Mouse (Mus musculus): ENCODE data around the gene Fam213a. TPM values are rescaled to one million over a fixed set of nuclear protein-coding genes. Genes with fewer than 3 reads are reported as not detected.

Gene Fam213a
- polyA plus RNA-seq, 1 experiment from 2014 or later, result 80.5 TPM

DNA sequence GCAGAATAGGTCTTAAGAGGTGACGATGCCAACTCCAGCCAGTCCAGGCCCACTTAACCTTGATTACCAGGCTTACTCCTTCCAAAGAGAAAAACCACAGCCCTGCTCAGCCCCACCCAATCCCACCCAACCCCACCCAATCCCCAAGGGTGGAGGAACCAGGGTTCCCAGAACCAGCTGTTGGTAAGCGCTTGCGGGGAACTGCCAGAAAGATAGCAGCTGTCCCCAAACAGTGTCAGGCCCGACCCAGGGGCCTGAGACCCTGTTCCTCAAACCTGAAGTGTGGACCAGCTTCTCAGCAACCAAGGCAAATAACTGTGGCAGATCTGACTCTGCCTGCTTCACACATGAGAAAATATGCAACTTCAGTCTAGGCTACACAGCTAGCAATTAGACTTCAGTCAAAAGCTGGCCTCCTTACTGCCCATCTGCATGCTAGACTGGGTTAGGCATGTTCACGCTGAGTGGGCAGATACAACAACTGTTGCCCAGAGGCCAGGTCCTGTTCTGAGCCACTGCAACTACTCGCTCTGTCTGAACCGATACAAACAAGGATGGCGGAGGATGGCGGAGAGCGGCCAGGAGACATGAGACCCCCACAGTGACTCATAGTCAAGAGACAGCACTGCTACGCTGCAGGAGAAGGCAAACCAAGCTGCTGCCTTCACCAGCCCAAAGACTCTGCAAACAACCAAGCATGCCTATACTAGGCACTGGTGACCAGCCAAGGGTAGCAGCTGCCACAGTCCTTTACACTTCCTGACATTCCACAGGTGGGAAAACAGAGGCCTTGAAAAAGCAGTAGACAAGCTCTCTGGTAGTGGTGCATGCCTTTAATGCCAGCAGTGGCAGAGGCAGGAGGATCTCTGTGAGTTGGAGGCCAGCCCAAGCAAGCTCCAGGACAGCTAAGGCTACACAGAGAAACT is 51.0 kb downstream of the Fam213a start:
- Histone ChIP-seq H3K4me2 (ENCODE audit: low read length) (peak overlapping the region; percentile 65), H3K4me1 (replicated peaks; ENCODE audit: insufficient read depth, low read length) (peaks cover 64% of the 10 kb centered on the region), H3K9ac (ENCODE audit: low read depth, low read length) (no peak overlapping the region), H3K27me3 (ENCODE audit: insufficient read depth, low read length) (no peaks in the 10 kb centered on the region), H3K27ac (peak overlapping the region; percentile 81), H3K9me3 (replicated peaks; ENCODE audit: low read length) (no peaks in the 10 kb centered on the region), H3K4me3 (replicated peaks; ENCODE audit: low read depth, low read length) (0 out of 2 replicates have a peak overlapping the region, but pooled peaks have one; percentile 4), H3K36me3 (ENCODE audit: insufficient read depth, low read length) (no peaks in the 10 kb centered on the region)
- DNase-seq (ENCODE audit: low spot score), result peak; percentile 66
- TF ChIP-seq CTCF (IDR thresholded peaks at IDR 0.05; ENCODE audit: low read depth), result no peak
- 54% methylated on average over 11 of the region's 11 CpGs for WGBS
- ATAC-seq (replicated peaks; ENCODE audit: low FRiP score, low read depth), result no peak

DNA sequence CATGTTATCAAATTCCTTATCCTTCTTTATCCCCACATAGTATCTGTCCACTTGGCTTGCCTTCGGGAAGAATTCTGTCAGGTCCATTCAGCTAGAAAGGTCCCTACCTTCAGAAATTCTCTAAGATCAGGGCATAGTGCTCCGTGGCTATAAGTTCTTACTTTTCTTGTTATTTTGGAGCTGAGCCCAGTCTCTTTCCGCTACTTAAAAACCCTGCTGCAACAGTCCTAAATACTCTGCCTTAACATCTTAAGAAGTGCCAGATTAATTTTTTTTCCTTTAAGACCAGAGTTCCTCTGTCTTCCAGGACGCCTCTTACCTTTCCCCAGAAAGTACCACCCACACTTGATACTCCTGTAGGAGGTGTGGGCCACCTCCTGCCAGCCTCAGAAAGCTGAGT is 53.4 kb downstream of the Fam213a start:
- peak overlapping the region; percentile 86 for H3K27ac ChIP-seq
- DNase-seq (ENCODE audit: low spot score), result no peak
- ATAC-seq (replicated peaks; ENCODE audit: low FRiP score, low read depth), result no peak
- 26% methylated on average over 4 of the region's 4 CpGs for WGBS
- H3K9me3 ChIP-seq (replicated peaks; ENCODE audit: low read length), result no peaks in the 10 kb centered on the region
- TF ChIP-seq CTCF (IDR thresholded peaks at IDR 0.05; ENCODE audit: low read depth), result no peak
- H3K4me3 ChIP-seq (replicated peaks; ENCODE audit: low read depth, low read length), result no peak overlapping the region
- H3K9ac ChIP-seq (ENCODE audit: low read depth, low read length), result no peak overlapping the region
- no peaks in the 10 kb centered on the region for H3K27me3 ChIP-seq (ENCODE audit: insufficient read depth, low read length)
- peak overlapping the region; percentile 25; the same call in 1 of the 2 replicates for H3K4me2 ChIP-seq (ENCODE audit: low read length)
- H3K36me3 ChIP-seq (ENCODE audit: insufficient read depth, low read length), result no peaks in the 10 kb centered on the region
- peaks cover 86% of the 10 kb centered on the region for H3K4me1 ChIP-seq (replicated peaks; ENCODE audit: insufficient read depth, low read length)

DNA sequence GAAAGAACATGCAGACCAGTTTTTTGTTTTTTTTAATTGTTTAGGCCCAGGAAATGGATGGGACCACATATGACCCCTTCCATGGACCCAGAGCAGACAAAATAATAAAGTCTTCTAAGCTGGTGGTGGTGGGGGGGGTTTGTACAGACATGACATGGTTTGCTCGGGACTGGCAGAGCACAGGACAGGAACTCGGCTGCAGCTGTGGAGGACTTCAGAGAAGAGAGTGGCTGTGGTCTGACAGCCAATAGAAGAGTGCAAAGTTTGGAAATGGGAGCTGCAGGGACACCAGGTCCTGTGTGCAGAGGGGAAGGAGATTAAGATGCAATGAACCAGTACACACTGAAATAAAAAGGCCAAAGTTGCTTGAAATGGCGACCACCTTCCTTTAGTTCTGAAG is 54.0 kb downstream of the Fam213a start:
- WGBS, result 16% methylated on average over 3 of the region's 3 CpGs
- Histone ChIP-seq H3K27ac (peak overlapping the region; percentile 86), H3K9me3 (replicated peaks; ENCODE audit: low read length) (no peaks in the 10 kb centered on the region), H3K4me2 (ENCODE audit: low read length) (0 out of 2 replicates have a peak overlapping the region, but pooled peaks have one; percentile 28), H3K36me3 (ENCODE audit: insufficient read depth, low read length) (no peaks in the 10 kb centered on the region), H3K27me3 (ENCODE audit: insufficient read depth, low read length) (no peaks in the 10 kb centered on the region), H3K9ac (ENCODE audit: low read depth, low read length) (0 out of 2 replicates have a peak overlapping the region, but pooled peaks have one; percentile 23), H3K4me1 (replicated peaks; ENCODE audit: insufficient read depth, low read length) (peaks cover 85% of the 10 kb centered on the region), H3K4me3 (replicated peaks; ENCODE audit: low read depth, low read length) (no peak overlapping the region)
- ATAC-seq (replicated peaks; ENCODE audit: low FRiP score, low read depth), result no peak
- TF ChIP-seq CTCF (IDR thresholded peaks at IDR 0.05; ENCODE audit: low read depth), result no peak
- DNase-seq (ENCODE audit: low spot score), result no peak

DNA sequence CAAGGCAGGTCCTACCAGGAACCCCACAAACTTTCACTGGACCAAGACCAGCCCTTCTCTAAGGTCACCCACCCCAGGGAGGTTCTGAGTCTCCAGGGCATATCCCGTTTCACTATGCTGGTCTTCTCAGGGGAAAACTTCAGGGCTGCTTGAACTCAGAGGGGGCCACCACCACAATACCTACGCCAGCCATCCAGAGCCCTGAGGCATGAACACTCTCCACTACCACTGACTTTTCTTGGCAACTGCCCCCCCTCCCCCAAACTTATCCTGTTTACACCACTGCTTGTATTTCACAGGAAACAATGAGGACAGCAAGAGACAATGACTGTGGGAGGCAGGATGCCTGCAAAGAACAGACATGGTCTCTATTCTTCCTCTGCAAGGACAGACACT is 54.6 kb downstream of the Fam213a start:
- peak overlapping the region; percentile 86 for H3K27ac ChIP-seq
- no peaks in the 10 kb centered on the region for H3K36me3 ChIP-seq (ENCODE audit: insufficient read depth, low read length)
- no peaks in the 10 kb centered on the region for H3K27me3 ChIP-seq (ENCODE audit: insufficient read depth, low read length)
- H3K4me2 ChIP-seq (ENCODE audit: low read length), result peak overlapping the region; percentile 28; the same call in 1 of the 2 replicates
- ATAC-seq (replicated peaks; ENCODE audit: low FRiP score, low read depth) (no peak), DNase-seq (ENCODE audit: low spot score) (peak; percentile 59)
- no peak for TF ChIP-seq CTCF (IDR thresholded peaks at IDR 0.05; ENCODE audit: low read depth)
- no peak overlapping the region for H3K4me3 ChIP-seq (replicated peaks; ENCODE audit: low read depth, low read length)
- H3K9me3 ChIP-seq (replicated peaks; ENCODE audit: low read length), result no peaks in the 10 kb centered on the region
- H3K4me1 ChIP-seq (replicated peaks; ENCODE audit: insufficient read depth, low read length), result peaks cover 83% of the 10 kb centered on the region
- 29% methylated on average over 2 of the region's 2 CpGs for WGBS
- H3K9ac ChIP-seq (ENCODE audit: low read depth, low read length), result peak overlapping the region; percentile 35; the same call in 1 of the 2 replicates

DNA sequence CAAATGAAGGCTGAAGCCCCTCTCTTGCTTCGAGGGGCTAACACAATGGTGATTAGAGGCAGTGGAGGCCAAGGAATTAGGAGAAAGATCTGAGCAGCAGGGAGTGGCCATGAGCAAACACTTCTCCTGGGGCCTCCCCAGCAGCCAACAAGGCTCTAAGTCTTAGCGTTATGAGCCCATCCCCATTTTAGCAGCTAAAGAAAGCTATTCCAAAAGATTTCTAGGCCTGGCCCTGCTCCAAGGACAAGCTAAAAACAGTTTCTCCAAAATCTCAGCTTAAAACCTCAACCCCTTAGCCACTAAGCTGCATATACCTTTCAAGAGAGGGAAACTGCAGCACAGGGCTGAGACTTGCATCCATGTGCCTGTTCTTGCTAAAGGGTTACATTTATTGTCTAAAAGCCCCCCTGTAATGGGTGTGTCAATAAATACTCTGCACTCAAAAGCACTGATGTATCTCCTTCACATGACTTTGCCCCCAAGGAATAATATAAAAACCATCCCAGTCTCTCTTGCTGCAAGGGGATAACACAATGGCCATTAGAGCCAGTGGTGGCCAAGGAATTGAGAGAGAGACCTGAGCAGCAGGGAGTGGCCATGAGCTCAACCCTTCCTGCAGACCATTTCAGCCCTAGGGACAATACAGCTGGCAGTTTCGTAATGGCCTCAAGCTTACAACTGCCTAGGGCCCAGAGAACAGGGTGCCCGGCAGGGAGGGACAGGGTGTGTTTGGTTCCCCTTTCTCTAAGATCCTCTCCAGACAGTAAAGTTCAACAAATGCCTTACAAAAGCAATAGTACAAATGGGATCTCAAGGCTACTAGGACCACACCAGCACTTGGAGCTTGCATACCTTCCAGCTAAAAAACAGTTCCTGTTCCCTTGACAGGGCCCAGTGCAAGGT is 55.3 kb downstream of the Fam213a start:
- ATAC-seq (replicated peaks; ENCODE audit: low FRiP score, low read depth) (no peak), DNase-seq (ENCODE audit: low spot score) (no peak)
- Histone ChIP-seq H3K4me2 (ENCODE audit: low read length) (peak overlapping the region; percentile 28; the same call in 1 of the 2 replicates), H3K9me3 (replicated peaks; ENCODE audit: low read length) (no peaks in the 10 kb centered on the region), H3K27me3 (ENCODE audit: insufficient read depth, low read length) (no peaks in the 10 kb centered on the region), H3K9ac (ENCODE audit: low read depth, low read length) (no peak overlapping the region; the same call in 1 of the 2 replicates), H3K36me3 (ENCODE audit: insufficient read depth, low read length) (no peaks in the 10 kb centered on the region), H3K4me1 (replicated peaks; ENCODE audit: insufficient read depth, low read length) (peaks cover 80% of the 10 kb centered on the region), H3K27ac (peak overlapping the region; percentile 86), H3K4me3 (replicated peaks; ENCODE audit: low read depth, low read length) (no peak overlapping the region)
- TF ChIP-seq CTCF (IDR thresholded peaks at IDR 0.05; ENCODE audit: low read depth), result no peak
- 28% methylated on average over 4 of the region's 4 CpGs for WGBS

DNA sequence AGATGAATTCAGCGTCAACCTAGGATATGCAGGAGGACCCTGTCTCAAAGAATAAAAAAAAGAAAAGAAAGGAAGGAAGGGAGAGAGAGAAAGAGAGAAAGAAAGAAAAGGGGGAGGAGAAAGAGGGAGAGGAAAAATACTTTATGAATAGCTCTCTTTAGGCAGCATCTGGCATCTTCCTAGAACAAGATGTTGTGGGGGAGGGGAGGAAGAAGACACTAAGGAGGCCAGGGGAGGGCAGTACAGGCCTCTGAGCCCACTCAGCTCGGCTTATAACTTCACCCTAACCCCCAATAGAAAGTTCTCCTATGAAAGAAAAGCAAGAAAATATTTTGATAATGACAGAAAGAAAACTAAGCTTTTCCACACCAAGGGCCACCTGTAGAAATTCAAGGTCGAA is 56.0 kb downstream of the Fam213a start:
- ATAC-seq (replicated peaks; ENCODE audit: low FRiP score, low read depth), result no peak
- TF ChIP-seq CTCF (IDR thresholded peaks at IDR 0.05; ENCODE audit: low read depth), result peak; percentile 15; the same call in 1 of the 2 replicates
- Histone ChIP-seq H3K4me3 (replicated peaks; ENCODE audit: low read depth, low read length) (no peak overlapping the region), H3K9ac (ENCODE audit: low read depth, low read length) (no peak overlapping the region), H3K4me2 (ENCODE audit: low read length) (no peak overlapping the region), H3K9me3 (replicated peaks; ENCODE audit: low read length) (no peaks in the 10 kb centered on the region), H3K27ac (peak overlapping the region; percentile 86), H3K36me3 (ENCODE audit: insufficient read depth, low read length) (no peaks in the 10 kb centered on the region), H3K4me1 (replicated peaks; ENCODE audit: insufficient read depth, low read length) (peaks cover 76% of the 10 kb centered on the region), H3K27me3 (ENCODE audit: insufficient read depth, low read length) (no peaks in the 10 kb centered on the region)
- DNase-seq (ENCODE audit: low spot score), result no peak
- WGBS, result 57% methylated on average over 3 of the region's 3 CpGs

Data from kidney, postnatal 0 days (tissue).